Mouse (Mus musculus) hindbrain, embryonic 13.5 days (tissue): Measurements from ENCODE around the gene Spry2. TPM values are rescaled to one million over a fixed set of nuclear protein-coding genes. Genes with fewer than 3 reads are reported as not detected.

Source experiments
- ATAC-seq: fragments of 200-750 bp; cut with Nextera tagmentation; 2 replicates; pipeline ENCODE4 v1.8.0; 2017; ENCODE audit warnings: moderate TSS enrichment; ENCODE audit not compliant: low FRiP score
- H3K27ac ChIP-seq: fragments of 300-500 bp; sonication (generic); 2 replicates; pipeline ENCODE4 v1.5.1; 2015; ENCODE audit warnings: inconsistent platforms, mild to moderate bottlenecking, moderate library complexity
- H3K27me3 ChIP-seq: fragments of 300-500 bp; sonication (generic); 2 replicates; pipeline ENCODE4 v1.6.1; 2015; ENCODE audit warnings: mild to moderate bottlenecking, inconsistent platforms
- H3K36me3 ChIP-seq: fragments of 300-500 bp; sonication (generic); 2 replicates; pipeline ENCODE4 v1.6.1; 2015; ENCODE audit warnings: mild to moderate bottlenecking, inconsistent platforms
- H3K4me1 ChIP-seq: fragments of 300-500 bp; sonication (generic); replicated peaks from 2 replicates; pipeline ENCODE4 v1.6.1; 2015; ENCODE audit warnings: inconsistent platforms
- H3K4me2 ChIP-seq: fragments of 300-500 bp; sonication (generic); 2 replicates; pipeline ENCODE4 v1.6.1; 2015; ENCODE audit warnings: inconsistent platforms, mild to moderate bottlenecking, moderate library complexity
- H3K4me3 ChIP-seq: fragments of 300-500 bp; sonication (generic); 2 replicates; pipeline ENCODE4 v1.5.1; 2015; ENCODE audit warnings: mild to moderate bottlenecking, inconsistent platforms
- H3K9ac ChIP-seq: fragments of 300-500 bp; sonication (generic); 2 replicates; pipeline ENCODE4 v1.6.1; 2015; ENCODE audit warnings: mild to moderate bottlenecking, inconsistent platforms
- H3K9me3 ChIP-seq: fragments of 300-500 bp; sonication (generic); 2 replicates; pipeline ENCODE4 v1.6.1; 2016; ENCODE audit warnings: inconsistent platforms
- WGBS: fragments of 180-500 bp; shearing (Covaris S2); methylation state at CpG from one replicate; pipeline ENCODE4 v1.1.7; 2015; 5-methylcytosine and 5-hydroxymethylcytosine counted together
- polyA plus RNA-seq: library from polyadenylated mRNA; unstranded; fragments of >200 nt; fragmentation: Nextera tagmentation; extraction: Ambion mirVana; gene quantifications from 2 replicates; pipeline ENCODE4 v1.2.1, GENCODE M21; 2015

Gene Spry2
- polyA plus RNA-seq, 1 experiment from 2014 or later = 42.2 TPM

DNA sequence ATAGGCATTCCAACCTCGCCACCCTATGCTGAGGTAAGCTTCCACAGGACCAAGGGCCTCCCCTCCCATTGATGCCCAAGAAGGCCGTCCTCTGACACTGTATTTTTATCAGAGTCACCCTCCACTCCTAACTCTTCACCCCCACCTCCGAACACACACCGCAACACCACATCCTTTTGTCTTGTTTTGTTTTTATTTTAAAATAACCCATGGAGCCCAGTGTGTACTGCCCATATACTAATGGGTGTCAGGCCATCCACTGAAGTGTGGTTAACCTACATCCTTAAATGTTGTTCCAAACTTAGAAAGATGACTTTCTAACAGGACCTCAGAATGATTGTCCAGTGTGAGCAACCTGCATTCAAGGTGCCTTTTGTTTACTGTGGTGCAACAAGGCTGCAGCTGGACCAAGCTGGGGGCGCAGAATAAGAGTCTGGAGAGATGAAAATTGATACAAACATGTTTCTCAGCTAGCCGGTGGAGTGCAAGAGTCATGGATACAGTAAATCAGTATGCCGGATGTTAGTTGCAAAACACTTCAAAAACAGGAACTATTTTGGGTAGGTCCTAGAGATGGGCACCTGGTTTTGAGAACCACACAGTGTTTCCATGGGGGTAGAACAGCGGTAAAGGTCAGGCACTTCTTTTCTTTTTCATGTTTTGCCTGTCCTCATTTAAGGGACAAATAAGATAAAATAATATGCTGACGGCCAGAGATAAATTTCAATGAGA lies 9.8 kb downstream of the Spry2 start:
- H3K9me3 ChIP-seq = no peaks in the 10 kb centered on the region
- WGBS = 96% methylated on average over 9 of the region's 9 CpGs
- 0 out of 2 replicates have a peak, but pooled peaks cover 3% of the 10 kb centered on the region for H3K4me1 ChIP-seq
- H3K4me3 ChIP-seq = no peak overlapping the region
- no peaks in the 10 kb centered on the region for H3K27me3 ChIP-seq
- H3K27ac ChIP-seq = no peak overlapping the region
- no peaks in the 10 kb centered on the region for H3K36me3 ChIP-seq
- H3K4me2 ChIP-seq = no peak overlapping the region
- no peak for ATAC-seq
- H3K9ac ChIP-seq = no peak overlapping the region

DNA sequence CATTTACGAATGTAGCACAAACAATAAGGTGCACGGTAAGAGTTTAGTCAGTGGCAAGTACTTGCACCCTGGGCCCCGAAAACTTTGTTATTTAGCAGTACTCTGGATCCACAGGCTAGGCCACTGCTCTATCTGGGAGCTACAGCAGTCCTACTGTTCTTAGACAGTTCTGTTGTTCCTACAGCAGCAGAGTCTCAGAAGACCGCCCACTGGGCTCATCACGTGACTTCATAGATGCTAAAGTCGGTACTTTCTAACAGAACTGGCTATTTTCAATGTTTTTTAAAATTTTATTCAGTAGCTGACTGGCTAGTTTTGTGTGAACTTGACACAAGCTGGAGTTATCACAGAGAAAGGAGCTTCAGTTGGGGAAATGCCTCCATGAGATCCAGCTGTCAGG lies 11.4 kb downstream of the Spry2 start:
- no peak overlapping the region for H3K4me3 ChIP-seq
- no peak for ATAC-seq
- H3K27me3 ChIP-seq = no peaks in the 10 kb centered on the region
- H3K4me1 ChIP-seq = no peaks in the 10 kb centered on the region
- H3K9ac ChIP-seq = no peak overlapping the region
- H3K27ac ChIP-seq = no peak overlapping the region
- H3K9me3 ChIP-seq = no peaks in the 10 kb centered on the region
- H3K36me3 ChIP-seq = no peaks in the 10 kb centered on the region
- 87% methylated on average over 6 of the region's 6 CpGs for WGBS
- no peak overlapping the region for H3K4me2 ChIP-seq

DNA sequence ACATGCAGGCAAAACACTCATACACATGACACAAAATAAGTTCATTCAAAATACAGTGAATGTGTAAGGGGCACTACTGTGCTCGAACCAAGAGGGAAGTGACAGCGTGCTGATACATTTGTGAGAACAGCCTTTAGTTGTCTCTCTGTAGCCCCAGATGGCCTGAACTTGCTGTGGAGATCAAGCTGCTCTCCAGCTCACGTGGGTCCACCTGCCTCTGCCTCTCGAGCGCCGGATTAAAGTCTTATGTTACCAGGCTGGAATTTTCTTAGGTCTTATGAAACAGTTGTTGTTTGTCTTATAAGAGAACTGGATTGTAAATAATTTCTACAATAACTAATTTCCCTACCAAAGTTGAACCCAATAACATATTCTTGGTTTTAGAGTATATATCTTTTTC lies 13.4 kb downstream of the Spry2 start:
- Histone ChIP-seq H3K9me3 (no peaks in the 10 kb centered on the region), H3K27me3 (no peaks in the 10 kb centered on the region), H3K36me3 (no peaks in the 10 kb centered on the region), H3K4me1 (no peaks in the 10 kb centered on the region), H3K27ac (no peak overlapping the region), H3K9ac (no peak overlapping the region), H3K4me2 (no peak overlapping the region), H3K4me3 (no peak overlapping the region)
- WGBS = 92% methylated on average over 6 of the region's 6 CpGs
- ATAC-seq = no peak

DNA sequence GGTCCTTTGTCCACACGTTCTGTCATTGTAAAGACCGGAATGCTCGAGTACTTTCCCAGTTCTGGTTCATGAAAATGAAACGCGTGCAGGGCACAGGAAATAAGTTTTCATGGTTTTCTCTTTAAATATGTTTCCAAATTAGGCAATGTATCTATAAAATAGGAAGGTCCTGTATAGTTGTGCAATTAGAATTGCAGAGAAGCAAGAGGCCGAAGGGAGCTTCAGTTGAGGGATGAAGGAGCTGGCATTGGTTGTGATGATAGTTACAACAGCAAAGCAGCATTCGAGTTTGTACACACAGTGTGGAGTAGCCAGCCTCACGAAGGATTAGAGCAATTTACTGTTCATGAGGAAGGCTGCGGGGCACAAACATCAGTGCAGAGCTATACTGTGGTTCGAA lies 18.3 kb downstream of the Spry2 start:
- Histone ChIP-seq H3K27ac (no peak overlapping the region), H3K36me3 (no peaks in the 10 kb centered on the region), H3K9ac (no peak overlapping the region), H3K27me3 (no peaks in the 10 kb centered on the region), H3K4me2 (no peak overlapping the region), H3K9me3 (no peaks in the 10 kb centered on the region), H3K4me1 (no peaks in the 10 kb centered on the region), H3K4me3 (no peak overlapping the region)
- WGBS = 90% methylated on average over 10 of the region's 10 CpGs
- no peak for ATAC-seq

GRCm38 (mm10) chr14:105876375-105876774 lies 20.2 kb downstream of the Spry2 start:
- no peak overlapping the region for H3K4me3 ChIP-seq
- no peaks in the 10 kb centered on the region for H3K27me3 ChIP-seq
- H3K9ac ChIP-seq = no peak overlapping the region
- H3K36me3 ChIP-seq = no peaks in the 10 kb centered on the region
- no peak for ATAC-seq
- no peaks in the 10 kb centered on the region for H3K9me3 ChIP-seq
- no peaks in the 10 kb centered on the region for H3K4me1 ChIP-seq
- WGBS = 54% methylated on average over 7 of the region's 7 CpGs
- no peak overlapping the region for H3K4me2 ChIP-seq
- H3K27ac ChIP-seq = no peak overlapping the region

- WGBS = 80% methylated on average over 14 of the region's 14 CpGs
These were observed 26.2 kb downstream of the Spry2 start for GRCm38 (mm10) chr14:105870370-105870936.

GRCm38 (mm10) chr14:105865381-105865938 lies 31.2 kb downstream of the Spry2 start:
- Histone ChIP-seq H3K9me3 (no peaks in the 10 kb centered on the region; the same call in 1 of the 2 replicates), H3K27me3 (no peaks in the 10 kb centered on the region), H3K36me3 (no peaks in the 10 kb centered on the region), H3K4me2 (no peak overlapping the region), H3K27ac (no peak overlapping the region), H3K4me3 (no peak overlapping the region), H3K4me1 (no peaks in the 10 kb centered on the region), H3K9ac (no peak overlapping the region)
- ATAC-seq = no peak
- 89% methylated on average over 5 of the region's 5 CpGs for WGBS

More at GRCm38 (mm10) chr14:105870370-105870936, 26.2 kb downstream of the Spry2 start:
- Histone ChIP-seq H3K4me2 (no peak overlapping the region), H3K9ac (no peak overlapping the region), H3K27ac (no peak overlapping the region), H3K9me3 (no peaks in the 10 kb centered on the region; the same call in 1 of the 2 replicates), H3K4me1 (no peaks in the 10 kb centered on the region), H3K27me3 (no peaks in the 10 kb centered on the region), H3K4me3 (no peak overlapping the region), H3K36me3 (no peaks in the 10 kb centered on the region)
- no peak for ATAC-seq

- Histone ChIP-seq H3K9me3 (no peaks in the 10 kb centered on the region), H3K9ac (no peak overlapping the region), H3K4me2 (no peak overlapping the region), H3K4me1 (no peaks in the 10 kb centered on the region), H3K36me3 (no peaks in the 10 kb centered on the region), H3K4me3 (no peak overlapping the region), H3K27me3 (no peaks in the 10 kb centered on the region), H3K27ac (no peak overlapping the region)
- no peak for ATAC-seq
- WGBS = 72% methylated on average over 11 of the region's 11 CpGs
These were observed 34.4 kb downstream of the Spry2 start for GRCm38 (mm10) chr14:105862199-105862598.

DNA sequence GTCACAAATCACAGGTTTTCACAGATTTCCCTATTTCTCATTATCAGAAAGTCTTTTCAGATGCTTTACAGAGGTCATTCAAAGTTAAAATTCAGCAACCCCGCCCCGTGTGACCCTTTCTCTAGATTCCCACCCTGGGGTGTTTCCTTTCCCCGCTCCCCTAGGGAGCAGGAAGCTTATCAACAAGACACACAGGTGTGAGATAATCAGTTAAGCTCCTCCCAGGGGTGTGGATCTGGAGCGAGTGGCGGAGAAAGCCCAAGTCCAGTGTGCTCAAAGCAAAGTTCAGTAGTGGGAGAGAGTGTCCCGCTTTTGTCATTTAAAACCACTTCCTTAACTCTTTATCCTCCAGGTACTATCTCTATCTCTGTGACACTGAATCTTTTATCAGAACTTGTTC lies 35.7 kb downstream of the Spry2 start:
- 54% methylated on average over 6 of the region's 6 CpGs for WGBS
- Histone ChIP-seq H3K9ac (no peak overlapping the region), H3K4me2 (no peak overlapping the region), H3K36me3 (no peaks in the 10 kb centered on the region), H3K9me3 (no peaks in the 10 kb centered on the region), H3K4me3 (no peak overlapping the region), H3K27me3 (peaks cover 3% of the 10 kb centered on the region; the same call in 1 of the 2 replicates), H3K27ac (no peak overlapping the region), H3K4me1 (no peaks in the 10 kb centered on the region)
- no peak for ATAC-seq

- Histone ChIP-seq H3K4me1 (no peaks in the 10 kb centered on the region), H3K9me3 (no peaks in the 10 kb centered on the region), H3K27ac (no peak overlapping the region), H3K4me2 (no peak overlapping the region), H3K9ac (no peak overlapping the region), H3K4me3 (no peak overlapping the region), H3K36me3 (no peaks in the 10 kb centered on the region), H3K27me3 (peaks cover 5% of the 10 kb centered on the region; the same call in 1 of the 2 replicates)
- WGBS = 81% methylated on average over 4 of the region's 4 CpGs
- no peak for ATAC-seq
These were observed 36.3 kb downstream of the Spry2 start for GRCm38 (mm10) chr14:105860276-105860675.

GRCm38 (mm10) chr14:105859876-105860275 lies 36.7 kb downstream of the Spry2 start:
- ATAC-seq = no peak
- Histone ChIP-seq H3K27ac (no peak overlapping the region), H3K4me2 (no peak overlapping the region), H3K4me1 (no peaks in the 10 kb centered on the region), H3K4me3 (no peak overlapping the region), H3K9ac (no peak overlapping the region), H3K27me3 (peaks cover 5% of the 10 kb centered on the region; the same call in 1 of the 2 replicates), H3K9me3 (no peaks in the 10 kb centered on the region), H3K36me3 (no peaks in the 10 kb centered on the region)
- WGBS = 22% methylated on average over 2 of the region's 2 CpGs

DNA sequence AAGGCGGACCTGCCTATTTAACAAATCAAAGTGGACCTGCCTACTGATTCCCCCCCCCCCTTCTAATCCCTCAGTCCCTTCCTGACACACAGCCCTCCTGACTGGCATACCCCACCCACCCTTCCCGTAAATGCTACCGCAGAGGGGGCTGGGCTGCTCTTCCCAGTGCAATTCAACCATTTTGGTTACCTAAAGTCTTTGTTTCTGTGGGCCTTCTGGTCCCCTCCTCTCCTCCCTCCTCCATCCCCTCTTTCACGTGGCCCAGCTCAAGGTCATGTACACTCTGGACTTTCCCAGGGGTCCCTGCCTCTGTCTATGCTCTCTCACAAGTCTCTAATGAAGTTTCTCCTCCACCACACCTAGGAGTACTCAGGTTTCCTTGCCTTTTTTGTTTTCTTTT lies 37.3 kb downstream of the Spry2 start:
- Histone ChIP-seq H3K9ac (no peak overlapping the region), H3K9me3 (no peaks in the 10 kb centered on the region), H3K4me1 (no peaks in the 10 kb centered on the region), H3K27ac (no peak overlapping the region), H3K4me2 (no peak overlapping the region), H3K36me3 (no peaks in the 10 kb centered on the region), H3K27me3 (peaks cover 5% of the 10 kb centered on the region; the same call in 1 of the 2 replicates), H3K4me3 (no peak overlapping the region)
- WGBS = 18% methylated on average over 4 of the region's 4 CpGs
- no peak for ATAC-seq

DNA sequence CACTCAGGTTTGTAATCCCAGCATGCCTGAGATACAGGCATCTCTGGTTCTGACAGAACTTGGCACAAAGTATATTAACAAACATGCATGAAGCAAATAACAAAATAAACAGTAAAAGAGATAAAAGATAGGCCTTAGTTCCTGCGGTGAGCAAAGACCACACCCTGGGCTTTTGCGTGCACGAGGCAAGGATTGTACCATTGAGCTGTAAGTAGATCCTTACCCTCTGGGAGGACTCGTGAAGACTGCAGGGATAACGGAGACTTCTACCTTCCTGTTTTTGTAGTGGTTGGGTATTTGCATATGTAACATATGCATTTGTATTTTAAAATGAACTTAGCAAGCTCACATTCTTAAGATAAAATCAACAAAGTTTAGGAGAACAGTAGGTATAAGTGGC lies 37.7 kb downstream of the Spry2 start:
- no peak overlapping the region for H3K9ac ChIP-seq
- 25% methylated on average over 5 of the region's 5 CpGs for WGBS
- no peak overlapping the region for H3K27ac ChIP-seq
- H3K4me2 ChIP-seq = no peak overlapping the region
- no peaks in the 10 kb centered on the region for H3K9me3 ChIP-seq
- no peaks in the 10 kb centered on the region for H3K4me1 ChIP-seq
- peaks cover 5% of the 10 kb centered on the region; the same call in 1 of the 2 replicates for H3K27me3 ChIP-seq
- no peak overlapping the region for H3K4me3 ChIP-seq
- H3K36me3 ChIP-seq = no peaks in the 10 kb centered on the region
- no peak for ATAC-seq
